Mouse (Mus musculus): Measurements from ENCODE around the gene Gadd45gip1. TPM values are rescaled to one million over a fixed set of nuclear protein-coding genes. Genes with fewer than 3 reads are reported as not detected.
A peak's percentile ranks its signal among the peaks of the same experiment; 100 is the strongest.

Gene Gadd45gip1
- polyA plus RNA-seq, 1 experiment from 2014 or later: 54.3 TPM

GRCm38 (mm10) chr8:84793791-84794485, 37.4 kb upstream of the Gadd45gip1 start:
- no peak for TF ChIP-seq CTCF (IDR thresholded peaks at IDR 0.05; ENCODE audit: low read depth)
- no peak for ATAC-seq (replicated peaks; ENCODE audit: low FRiP score, low read depth)
- Histone ChIP-seq H3K27ac (no peak overlapping the region), H3K9me3 (replicated peaks; ENCODE audit: low read length) (no peaks in the 10 kb centered on the region), H3K27me3 (ENCODE audit: insufficient read depth, low read length) (peaks cover 22% of the 10 kb centered on the region), H3K9ac (ENCODE audit: low read depth, low read length) (no peak overlapping the region), H3K4me1 (replicated peaks; ENCODE audit: insufficient read depth, low read length) (peaks cover 16% of the 10 kb centered on the region), H3K4me3 (replicated peaks; ENCODE audit: low read depth, low read length) (no peak overlapping the region), H3K4me2 (ENCODE audit: low read length) (no peak overlapping the region), H3K36me3 (ENCODE audit: insufficient read depth, low read length) (no peaks in the 10 kb centered on the region)
- peak; percentile 64 for DNase-seq (ENCODE audit: low spot score)
- WGBS: 58% methylated on average over 13 of the region's 13 CpGs

DNA sequence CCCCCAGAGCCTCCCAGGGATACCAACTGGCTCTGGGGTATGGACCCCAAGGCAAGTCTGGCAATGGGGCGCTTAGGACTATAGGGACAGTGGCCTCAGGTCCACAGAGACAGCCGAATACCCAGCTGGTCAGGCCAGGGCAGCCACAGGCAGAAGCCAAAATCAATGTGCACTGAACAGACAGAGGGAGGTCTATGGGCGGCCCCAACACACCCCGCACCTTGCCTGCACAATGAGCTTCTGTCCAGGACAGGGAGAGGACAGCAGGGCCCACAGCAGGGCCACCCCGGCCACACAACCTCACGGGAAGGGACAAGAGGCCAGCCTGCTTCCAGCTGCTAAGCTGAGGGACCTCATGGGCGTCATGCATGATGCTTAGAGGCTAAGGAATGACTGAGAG, 36.8 kb upstream of the Gadd45gip1 start:
- TF ChIP-seq CTCF (IDR thresholded peaks at IDR 0.05; ENCODE audit: low read depth): no peak
- Histone ChIP-seq H3K36me3 (ENCODE audit: insufficient read depth, low read length) (no peaks in the 10 kb centered on the region), H3K4me1 (replicated peaks; ENCODE audit: insufficient read depth, low read length) (peaks cover 13% of the 10 kb centered on the region), H3K4me2 (ENCODE audit: low read length) (no peak overlapping the region), H3K9me3 (replicated peaks; ENCODE audit: low read length) (no peaks in the 10 kb centered on the region), H3K9ac (ENCODE audit: low read depth, low read length) (no peak overlapping the region), H3K27ac (no peak overlapping the region), H3K4me3 (replicated peaks; ENCODE audit: low read depth, low read length) (no peak overlapping the region), H3K27me3 (ENCODE audit: insufficient read depth, low read length) (peaks cover 17% of the 10 kb centered on the region)
- ATAC-seq (replicated peaks; ENCODE audit: low FRiP score, low read depth): no peak
- WGBS: 59% methylated on average over 7 of the region's 7 CpGs
- DNase-seq (ENCODE audit: low spot score): no peak

DNA sequence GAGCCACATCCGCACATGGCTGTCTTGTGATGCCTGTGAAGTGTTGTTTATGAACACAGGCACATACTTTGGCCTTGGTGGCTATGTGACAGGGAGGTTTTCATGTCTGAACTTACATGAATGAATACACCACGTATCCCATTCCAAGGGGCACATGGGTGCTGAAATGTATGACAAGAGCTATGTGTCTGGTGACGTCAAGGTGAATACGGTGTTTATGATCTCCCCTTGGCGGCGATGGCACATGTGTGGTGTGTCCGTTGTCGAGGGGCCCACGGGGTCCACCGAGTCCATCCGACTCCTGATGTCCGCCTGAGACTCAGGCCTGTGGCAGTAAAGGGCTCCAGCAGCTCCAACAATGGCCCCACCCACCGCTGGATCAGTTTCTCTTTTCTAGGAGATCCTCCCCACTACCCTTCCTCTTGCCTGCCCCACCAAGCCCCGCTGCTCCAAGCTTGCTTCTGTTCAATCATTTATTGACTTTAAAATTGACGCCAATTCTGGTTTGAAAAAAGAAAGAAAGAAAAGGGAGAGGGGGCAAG, 34.0 kb upstream of the Gadd45gip1 start:
- DNase-seq (ENCODE audit: low spot score): no peak
- H3K36me3 ChIP-seq (ENCODE audit: insufficient read depth, low read length): no peaks in the 10 kb centered on the region
- peaks cover 18% of the 10 kb centered on the region for H3K27me3 ChIP-seq (ENCODE audit: insufficient read depth, low read length)
- H3K9me3 ChIP-seq (replicated peaks; ENCODE audit: low read length): no peaks in the 10 kb centered on the region
- 77% methylated on average over 15 of the region's 15 CpGs for WGBS
- H3K9ac ChIP-seq (ENCODE audit: low read depth, low read length): no peak overlapping the region
- H3K4me3 ChIP-seq (replicated peaks; ENCODE audit: low read depth, low read length): no peak overlapping the region
- no peak overlapping the region for H3K27ac ChIP-seq
- ATAC-seq (replicated peaks; ENCODE audit: low FRiP score, low read depth): no peak
- H3K4me1 ChIP-seq (replicated peaks; ENCODE audit: insufficient read depth, low read length): peaks cover 12% of the 10 kb centered on the region; the same call in 1 of the 2 replicates
- H3K4me2 ChIP-seq (ENCODE audit: low read length): no peak overlapping the region
- TF ChIP-seq CTCF (IDR thresholded peaks at IDR 0.05; ENCODE audit: low read depth): no peak

- Histone ChIP-seq H3K27ac (no peak overlapping the region), H3K27me3 (ENCODE audit: insufficient read depth, low read length) (peaks cover 18% of the 10 kb centered on the region), H3K4me2 (ENCODE audit: low read length) (no peak overlapping the region; the same call in 1 of the 2 replicates), H3K36me3 (ENCODE audit: insufficient read depth, low read length) (no peaks in the 10 kb centered on the region), H3K9ac (ENCODE audit: low read depth, low read length) (no peak overlapping the region), H3K4me1 (replicated peaks; ENCODE audit: insufficient read depth, low read length) (peaks cover 12% of the 10 kb centered on the region; the same call in 1 of the 2 replicates), H3K9me3 (replicated peaks; ENCODE audit: low read length) (no peaks in the 10 kb centered on the region), H3K4me3 (replicated peaks; ENCODE audit: low read depth, low read length) (no peak overlapping the region)
- no peak for TF ChIP-seq CTCF (IDR thresholded peaks at IDR 0.05; ENCODE audit: low read depth)
- 82% methylated on average over 6 of the region's 6 CpGs for WGBS
- DNase-seq (ENCODE audit: low spot score) (no peak), ATAC-seq (replicated peaks; ENCODE audit: low FRiP score, low read depth) (no peak)
Observed at GRCm38 (mm10) chr8:84797971-84798370, 33.4 kb upstream of the Gadd45gip1 start.

GRCm38 (mm10) chr8:84798446-84799135, 32.7 kb upstream of the Gadd45gip1 start:
- ATAC-seq (replicated peaks; ENCODE audit: low FRiP score, low read depth) (no peak), DNase-seq (ENCODE audit: low spot score) (no peak)
- TF ChIP-seq CTCF (IDR thresholded peaks at IDR 0.05; ENCODE audit: low read depth): no peak
- H3K4me1 ChIP-seq (replicated peaks; ENCODE audit: insufficient read depth, low read length): peaks cover 12% of the 10 kb centered on the region; the same call in 1 of the 2 replicates
- H3K4me2 ChIP-seq (ENCODE audit: low read length): peak overlapping the region; percentile 80
- H3K36me3 ChIP-seq (ENCODE audit: insufficient read depth, low read length): no peaks in the 10 kb centered on the region
- H3K4me3 ChIP-seq (replicated peaks; ENCODE audit: low read depth, low read length): peak overlapping the region; percentile 79
- no peak overlapping the region for H3K27ac ChIP-seq
- H3K27me3 ChIP-seq (ENCODE audit: insufficient read depth, low read length): peaks cover 18% of the 10 kb centered on the region
- H3K9me3 ChIP-seq (replicated peaks; ENCODE audit: low read length): no peaks in the 10 kb centered on the region
- peak overlapping the region; percentile 94 for H3K9ac ChIP-seq (ENCODE audit: low read depth, low read length)
- 55% methylated on average over 10 of the region's 10 CpGs for WGBS

DNA sequence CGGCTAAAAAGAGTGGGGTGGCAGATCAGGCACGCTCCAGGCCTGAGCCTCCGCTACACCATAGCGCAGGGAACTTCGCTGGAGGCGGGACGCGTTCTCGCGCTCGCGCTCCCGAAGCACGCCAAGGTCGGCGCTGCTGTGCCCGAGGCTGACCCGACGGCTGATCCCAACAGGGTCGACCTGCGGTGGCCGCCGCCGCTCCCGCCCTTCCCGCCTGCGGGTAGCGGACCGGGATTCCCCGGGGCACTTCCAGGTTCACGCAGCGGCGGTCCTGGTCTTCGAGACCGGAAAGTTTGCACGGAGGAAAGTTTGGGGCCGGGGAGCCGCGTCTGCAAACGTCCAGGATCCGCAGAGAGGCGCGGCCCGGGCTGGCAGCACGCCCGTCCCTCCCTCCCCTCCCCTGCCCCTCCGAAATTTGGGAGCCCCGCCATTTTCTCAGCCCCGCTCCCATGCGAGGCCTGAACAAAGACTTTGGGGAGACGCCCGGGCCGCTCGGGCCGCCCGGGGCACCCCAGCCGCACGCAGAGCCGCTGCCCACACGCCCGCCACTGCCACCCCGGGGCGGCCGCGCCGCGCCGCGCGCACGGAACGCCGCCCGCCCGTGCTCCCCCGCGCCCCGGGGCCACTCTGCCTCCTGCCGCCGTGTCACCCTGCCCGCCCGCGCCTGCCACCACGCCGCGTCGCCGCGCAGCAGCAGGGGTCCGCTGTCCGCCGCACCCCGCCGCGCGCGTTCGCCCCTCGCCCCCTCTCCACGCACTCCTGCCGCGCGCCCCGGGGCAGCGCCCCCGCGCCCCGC, 32.0 kb upstream of the Gadd45gip1 start:
- Histone ChIP-seq H3K27me3 (ENCODE audit: insufficient read depth, low read length) (peaks cover 18% of the 10 kb centered on the region), H3K27ac (peak overlapping the region; percentile 78), H3K9ac (ENCODE audit: low read depth, low read length) (peak overlapping the region; percentile 94), H3K9me3 (replicated peaks; ENCODE audit: low read length) (no peaks in the 10 kb centered on the region), H3K4me2 (ENCODE audit: low read length) (peak overlapping the region; percentile 80), H3K36me3 (ENCODE audit: insufficient read depth, low read length) (no peaks in the 10 kb centered on the region), H3K4me3 (replicated peaks; ENCODE audit: low read depth, low read length) (peak overlapping the region; percentile 79), H3K4me1 (replicated peaks; ENCODE audit: insufficient read depth, low read length) (peaks cover 12% of the 10 kb centered on the region; the same call in 1 of the 2 replicates)
- ATAC-seq (replicated peaks; ENCODE audit: low FRiP score, low read depth) (no peak), DNase-seq (ENCODE audit: low spot score) (peak; percentile 54)
- no peak for TF ChIP-seq CTCF (IDR thresholded peaks at IDR 0.05; ENCODE audit: low read depth)
- under 1% methylated on average over 64 of the region's 108 CpGs for WGBS

Data from kidney, postnatal 0 days (tissue).